In the genomic region with DNA sequence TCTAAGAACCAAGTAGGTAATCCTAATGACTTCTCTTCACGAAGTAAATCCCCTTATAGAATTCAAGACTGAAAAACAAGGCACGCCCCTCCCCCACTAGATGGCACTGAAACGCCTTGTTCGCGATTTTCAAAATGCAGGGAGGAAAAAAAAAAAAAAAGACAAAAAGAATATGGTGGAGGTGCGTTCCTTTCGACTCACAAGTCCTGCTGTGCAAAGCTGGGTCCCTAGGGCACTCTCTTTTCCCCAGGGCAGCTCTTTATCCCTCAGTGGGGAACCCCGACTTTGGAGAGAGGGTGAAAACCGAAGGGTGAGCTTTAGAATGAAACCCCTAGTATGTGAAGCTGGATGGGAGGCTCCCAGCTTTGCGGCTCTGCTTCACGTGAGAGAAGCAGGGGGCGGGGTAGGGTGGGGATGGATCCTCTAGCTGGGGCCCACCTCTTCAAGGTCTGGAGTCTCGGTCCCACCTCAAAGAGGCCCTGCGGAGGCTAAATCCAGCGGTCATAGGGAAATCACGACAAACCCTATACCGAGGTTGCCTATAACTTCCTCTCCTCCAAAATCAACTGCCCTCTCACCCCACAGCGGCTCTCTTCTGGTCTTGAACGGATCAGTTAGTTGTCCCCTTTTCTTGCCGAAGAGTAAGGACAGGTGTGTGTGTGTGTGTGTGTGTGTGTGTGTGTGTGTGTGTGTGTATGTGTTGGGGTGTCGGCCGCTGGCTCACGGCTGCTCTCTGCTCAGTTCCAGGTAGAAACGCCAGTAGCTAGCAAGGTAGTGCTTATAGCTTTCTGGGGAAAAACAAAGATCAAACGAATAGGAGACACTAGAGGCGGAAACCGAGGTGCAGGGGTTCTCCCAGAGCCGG, we compare ENCODE assay signal across 9 mouse cellular contexts. TPM values are rescaled to one million over a fixed set of nuclear protein-coding genes. Genes with fewer than 3 reads are reported as not detected.
DNase-seq lines count a peak whose midpoint lies in the region; ATAC-seq and TF ChIP-seq lines count a peak whose summit lies in the region.
"Had no signal": no experiment of that assay in that cellular context is flagged by ENCODE, and none has a peak within 500 bp of the region (broad histone marks: within the 10 kb centered on the region; RNA-seq: fewer than 3 reads in every experiment).

No protein-coding gene starts in this region.

- no peak overlapping the region for H3K27ac ChIP-seq in heart, embryonic 13.5 days (replicated peaks)
- no peak overlapping the region for H3K27ac ChIP-seq in liver, postnatal 0 days (ENCODE audit: low read depth)

- no peaks in the 10 kb centered on the region for H3K9me3 ChIP-seq in heart, embryonic 13.5 days
- no peaks in the 10 kb centered on the region for H3K9me3 ChIP-seq in liver, postnatal 0 days (ENCODE audit: low read length)

- peak overlapping the region; percentile 89 for H3K4me2 ChIP-seq in heart, embryonic 13.5 days
- H3K4me2 ChIP-seq in liver, postnatal 0 days (ENCODE audit: low read depth, low read length): peak overlapping the region; percentile 63; the same call in 1 of the 2 replicates

- peak; percentile 16; the same call in 1 of the 2 replicates for TF ChIP-seq CTCF in liver, postnatal 0 days (IDR thresholded peaks at IDR 0.05; ENCODE audit: low read depth)

- peaks cover 85% of the 10 kb centered on the region for H3K27me3 ChIP-seq in heart, embryonic 13.5 days (replicated peaks)
- peaks cover 53% of the 10 kb centered on the region for H3K27me3 ChIP-seq in liver, postnatal 0 days (ENCODE audit: insufficient read depth, low read length)

- no peak for TF ChIP-seq EP300 in liver, postnatal 0 days (IDR thresholded peaks at IDR 0.05; ENCODE audit: low read depth)

- peak overlapping the region; percentile 54 for H3K4me3 ChIP-seq in heart, embryonic 13.5 days
- no peak overlapping the region; the same call in 1 of the 2 replicates for H3K4me3 ChIP-seq in liver, postnatal 0 days (ENCODE audit: low read depth, low read length)

- 1% methylated on average over 28 of the region's 28 CpGs for WGBS in heart, embryonic 13.5 days
- WGBS in liver, postnatal 0 days (ENCODE audit: insufficient replicate concordance): 2% methylated on average over 28 of the region's 28 CpGs

- peak; percentile 5 for DNase-seq in urinary bladder, postnatal 14 days (ENCODE audit: low spot score)
- DNase-seq in urinary bladder, postnatal 25 days (ENCODE audit: low spot score): no peak
- DNase-seq in cerebellum, postnatal 4 days (ENCODE audit: low spot score in 2 of 2): peak; percentile 54 to 80
- peak; percentile 66 to 83 for DNase-seq in layer of hippocampus, adult 18-20 months (ENCODE audit: low spot score in 2 of 2)
- no peak for DNase-seq in liver, postnatal 0 days
- peak; percentile 36 to 44 for DNase-seq in right cerebral cortex, postnatal 36 days (ENCODE audit: low spot score in 2 of 2)
- no peak for DNase-seq in thymus, postnatal 36 days

- no peak for ATAC-seq in heart, embryonic 13.5 days (ENCODE audit: extremely low read depth, insufficient number of reproducible peaks, low FRiP score, low TSS enrichment)
- no peak for ATAC-seq in liver, postnatal 0 days

- no peaks in the 10 kb centered on the region for H3K36me3 ChIP-seq in heart, embryonic 13.5 days
- H3K36me3 ChIP-seq in liver, postnatal 0 days (replicated peaks; ENCODE audit: insufficient read depth, low read length): no peaks in the 10 kb centered on the region

- peak overlapping the region; percentile 8; the same call in 1 of the 2 replicates for H3K9ac ChIP-seq in heart, embryonic 13.5 days
- no peak overlapping the region for H3K9ac ChIP-seq in liver, postnatal 0 days (replicated peaks)

- peaks cover 29% of the 10 kb centered on the region for H3K4me1 ChIP-seq in heart, embryonic 13.5 days
- H3K4me1 ChIP-seq in liver, postnatal 0 days (ENCODE audit: insufficient read depth): peaks cover 15% of the 10 kb centered on the region

RNA-seq across cellular contexts. Expression of gene Tmem178b, which starts 2.6 kb away (rescaled TPM):
- 0.03 TPM in 1 of 2 replicates, not detected in the other for polyA plus RNA-seq in heart, embryonic 13.5 days (2015; fragmentation: Nextera tagmentation; extraction: Ambion mirVana)
- 100 to 1,000 TPM; 161 to 168 TPM for total RNA-seq in layer of hippocampus, adult 18-20 months (2021)
- polyA plus RNA-seq in liver, postnatal 0 days (2015; fragmentation: Nextera tagmentation; extraction: Ambion mirVana): not detected in 2 replicates
- total RNA-seq: common myeloid progenitor, adult 5-6 weeks had no signal

RNA-seq across cellular contexts. Expression of gene Mrps33, which starts 59.7 kb away (rescaled TPM):
- polyA plus RNA-seq in heart, embryonic 13.5 days (2015; fragmentation: Nextera tagmentation; extraction: Ambion mirVana): 176 and 181 TPM in 2 replicates
- 100 to 1,000 TPM; 112 to 117 TPM for total RNA-seq in layer of hippocampus, adult 18-20 months (2021)
- polyA plus RNA-seq in liver, postnatal 0 days (2015; fragmentation: Nextera tagmentation; extraction: Ambion mirVana): 90.9 and 100.0 TPM in 2 replicates

Comparison
In these comparisons a context has a peak if more than half of its experiments do, and no peak if none do; other contexts are left out.
1. DNase-seq: peak in urinary bladder, postnatal 14 days (single experiment), cerebellum, postnatal 4 days (2 of 2), layer of hippocampus, adult 18-20 months (2 of 2) and right cerebral cortex, postnatal 36 days (2 of 2); none in urinary bladder, postnatal 25 days (single experiment), liver, postnatal 0 days (single experiment) and thymus, postnatal 36 days (0 of 2).